ENCODE assay signal across 8 mouse cellular contexts in the genomic region with DNA sequence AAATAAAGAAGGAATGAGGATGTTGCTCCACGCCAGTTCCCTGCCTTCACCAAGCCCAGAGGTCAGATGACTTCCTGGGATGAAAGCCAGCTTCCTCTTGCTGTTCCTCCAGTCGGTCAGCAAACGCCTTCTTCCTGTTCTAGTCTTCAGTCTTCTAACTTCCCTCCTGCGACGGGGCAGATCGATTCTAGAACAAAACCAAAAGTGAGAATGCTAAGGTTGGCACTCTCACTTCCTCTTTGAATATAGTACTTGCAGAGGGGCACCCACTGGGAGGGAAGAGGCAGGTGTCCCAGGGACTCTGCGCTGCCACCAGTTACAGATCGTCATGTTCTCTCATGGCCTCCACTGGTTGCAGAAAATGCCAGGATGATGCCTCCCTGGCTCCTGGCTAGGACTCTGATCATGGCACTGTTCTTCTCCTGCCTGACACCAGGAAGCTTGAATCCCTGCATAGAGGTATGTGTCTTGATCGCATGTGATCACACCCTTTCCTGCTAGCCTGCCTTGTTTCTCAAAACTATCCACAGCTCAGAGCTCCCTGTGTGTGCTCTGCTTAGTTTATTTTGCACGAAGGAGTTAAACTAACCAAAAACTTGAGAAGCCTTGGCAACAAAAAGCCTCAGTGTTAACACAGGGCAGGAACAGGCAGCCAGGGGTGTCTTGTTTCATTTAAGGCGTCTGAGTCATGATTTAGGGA. TPM values are rescaled to one million over a fixed set of nuclear protein-coding genes. Genes with fewer than 3 reads are reported as not detected.
DNase-seq lines count a peak whose midpoint lies in the region; ATAC-seq lines count a peak whose summit lies in the region.

TSS of gene Tlr4 (plus strand) at position 122 of the 700 bp plus-strand sequence.

- H3K4me3 ChIP-seq in embryonic facial prominence, embryonic 10.5 days = no peak within 1 kb of the TSS
- peak within 1 kb of the TSS; percentile 41 for H3K4me3 ChIP-seq in heart, embryonic 12.5 days
- peak within 1 kb of the TSS; percentile 23 for H3K4me3 ChIP-seq in liver, embryonic 13.5 days (replicated peaks)
- no peak within 1 kb of the TSS for H3K4me3 ChIP-seq in midbrain, embryonic 13.5 days (replicated peaks)

- H3K4me1 ChIP-seq in embryonic facial prominence, embryonic 10.5 days = peaks cover 10% of the 10 kb centered on the region; the same call in 1 of the 2 replicates
- peaks cover 15% of the 10 kb centered on the region for H3K4me1 ChIP-seq in heart, embryonic 12.5 days (replicated peaks)
- no peaks in the 10 kb centered on the region for H3K4me1 ChIP-seq in liver, embryonic 13.5 days (replicated peaks)
- H3K4me1 ChIP-seq in midbrain, embryonic 13.5 days (replicated peaks) = no peaks in the 10 kb centered on the region

- peak; percentile 79 for ATAC-seq in heart, embryonic 12.5 days (ENCODE audit: insufficient number of reproducible peaks, low FRiP score)
- peak; percentile 59 for ATAC-seq in liver, embryonic 13.5 days (ENCODE audit: low read depth)
- ATAC-seq in midbrain, embryonic 13.5 days = no peak

- H3K9me3 ChIP-seq in embryonic facial prominence, embryonic 10.5 days = no peaks in the 10 kb centered on the region
- no peaks in the 10 kb centered on the region for H3K9me3 ChIP-seq in heart, embryonic 12.5 days (replicated peaks)
- H3K9me3 ChIP-seq in liver, embryonic 13.5 days (replicated peaks) = no peaks in the 10 kb centered on the region
- no peaks in the 10 kb centered on the region for H3K9me3 ChIP-seq in midbrain, embryonic 13.5 days

- H3K27ac ChIP-seq in embryonic facial prominence, embryonic 10.5 days (replicated peaks) = peak within 1 kb of the TSS; percentile 36; the same call in 1 of the 2 replicates
- peak within 1 kb of the TSS; percentile 73 for H3K27ac ChIP-seq in heart, embryonic 12.5 days (ENCODE audit: poor library complexity, severe bottlenecking)
- peak within 1 kb of the TSS; percentile 47 for H3K27ac ChIP-seq in liver, embryonic 13.5 days
- no peak within 1 kb of the TSS for H3K27ac ChIP-seq in midbrain, embryonic 13.5 days

- H3K4me2 ChIP-seq in heart, embryonic 12.5 days = peak within 1 kb of the TSS; percentile 56
- H3K4me2 ChIP-seq in liver, embryonic 13.5 days = peak within 1 kb of the TSS; percentile 24
- H3K4me2 ChIP-seq in midbrain, embryonic 13.5 days (replicated peaks) = no peak within 1 kb of the TSS

- 58% methylated on average over 11 of the region's 11 CpGs for WGBS in embryonic facial prominence, embryonic 10.5 days
- 52% methylated on average over 11 of the region's 11 CpGs for whole genome bisulfite sequencing in heart, embryonic 12.5 days
- 23% methylated on average over 11 of the region's 11 CpGs for WGBS in liver, embryonic 13.5 days (ENCODE audit: insufficient replicate concordance)
- WGBS in midbrain, embryonic 13.5 days = 81% methylated on average over 11 of the region's 11 CpGs

- no peaks in the 10 kb centered on the region for H3K27me3 ChIP-seq in embryonic facial prominence, embryonic 10.5 days (replicated peaks; ENCODE audit: low read depth, poor library complexity, severe bottlenecking)
- H3K27me3 ChIP-seq in heart, embryonic 12.5 days (replicated peaks) = no peaks in the 10 kb centered on the region
- H3K27me3 ChIP-seq in liver, embryonic 13.5 days = no peaks in the 10 kb centered on the region
- H3K27me3 ChIP-seq in midbrain, embryonic 13.5 days = no peaks in the 10 kb centered on the region

- DNase-seq in urinary bladder, adult 18-20 months (ENCODE audit: low spot score in 2 of 2) = peak; percentile 48 to 81
- DNase-seq in urinary bladder, postnatal 10 days (ENCODE audit: low spot score) = no peak
- no peak for DNase-seq in embryonic facial prominence, embryonic 10.5 days (ENCODE audit: low spot score)
- peak; percentile 82 to 86 for DNase-seq in kidney, postnatal 25 days
- peak; percentile 6 for DNase-seq in liver, embryonic 13.5 days
- peak; percentile 58 for DNase-seq in ovary, postnatal 14 days (ENCODE audit: low spot score)

- H3K36me3 ChIP-seq in embryonic facial prominence, embryonic 10.5 days (replicated peaks) = no peaks in the 10 kb centered on the region
- H3K36me3 ChIP-seq in heart, embryonic 12.5 days = no peaks in the 10 kb centered on the region
- H3K36me3 ChIP-seq in liver, embryonic 13.5 days = no peaks in the 10 kb centered on the region
- H3K36me3 ChIP-seq in midbrain, embryonic 13.5 days = no peaks in the 10 kb centered on the region

- peak within 1 kb of the TSS; percentile 48; the same call in 1 of the 2 replicates for H3K9ac ChIP-seq in heart, embryonic 12.5 days
- no peak within 1 kb of the TSS for H3K9ac ChIP-seq in liver, embryonic 13.5 days
- no peak within 1 kb of the TSS for H3K9ac ChIP-seq in midbrain, embryonic 13.5 days (replicated peaks)

RNA-seq across cellular contexts. Expression of gene Tlr4, which starts in this region (rescaled TPM):
- polyA plus RNA-seq in embryonic facial prominence, embryonic 10.5 days (2016; fragmentation: Nextera tagmentation; extraction: Ambion mirVana) = 0.93 and 1.3 TPM in 2 replicates
- polyA plus RNA-seq in heart, embryonic 12.5 days (2016; fragmentation: Nextera tagmentation; extraction: Ambion mirVana) = 2.3 and 2.6 TPM in 2 replicates
- 1.8 and 2.4 TPM in 2 replicates for polyA plus RNA-seq in liver, embryonic 13.5 days (2015; fragmentation: Nextera tagmentation; extraction: Ambion mirVana)
- 0.58 and 0.67 TPM in 2 replicates for polyA plus RNA-seq in midbrain, embryonic 13.5 days (2015; fragmentation: Nextera tagmentation; extraction: Ambion mirVana)

Comparison
In these comparisons a context has a peak if more than half of its experiments do, and no peak if none do; other contexts are left out.
1. DNase-seq: peak in urinary bladder, adult 18-20 months (2 of 2), kidney, postnatal 25 days (2 of 2), liver, embryonic 13.5 days (single experiment) and ovary, postnatal 14 days (single experiment); none in urinary bladder, postnatal 10 days (single experiment) and embryonic facial prominence, embryonic 10.5 days (single experiment).
2. H3K4me3 ChIP-seq: peak in heart, embryonic 12.5 days (single experiment) and liver, embryonic 13.5 days (single experiment); none in embryonic facial prominence, embryonic 10.5 days (single experiment) and midbrain, embryonic 13.5 days (single experiment).